Mouse (Mus musculus): ENCODE data around the gene Arhgap30. TPM values are rescaled to one million over a fixed set of nuclear protein-coding genes. Genes with fewer than 3 reads are reported as not detected.

Gene Arhgap30
- total RNA-seq (2014; rRNA removed) = 0.82 and 1.1 TPM in 2 replicates
- polyA plus RNA-seq (2015; fragmentation: Nextera tagmentation; extraction: Ambion mirVana) = 0.75 and 0.81 TPM in 2 replicates

DNA sequence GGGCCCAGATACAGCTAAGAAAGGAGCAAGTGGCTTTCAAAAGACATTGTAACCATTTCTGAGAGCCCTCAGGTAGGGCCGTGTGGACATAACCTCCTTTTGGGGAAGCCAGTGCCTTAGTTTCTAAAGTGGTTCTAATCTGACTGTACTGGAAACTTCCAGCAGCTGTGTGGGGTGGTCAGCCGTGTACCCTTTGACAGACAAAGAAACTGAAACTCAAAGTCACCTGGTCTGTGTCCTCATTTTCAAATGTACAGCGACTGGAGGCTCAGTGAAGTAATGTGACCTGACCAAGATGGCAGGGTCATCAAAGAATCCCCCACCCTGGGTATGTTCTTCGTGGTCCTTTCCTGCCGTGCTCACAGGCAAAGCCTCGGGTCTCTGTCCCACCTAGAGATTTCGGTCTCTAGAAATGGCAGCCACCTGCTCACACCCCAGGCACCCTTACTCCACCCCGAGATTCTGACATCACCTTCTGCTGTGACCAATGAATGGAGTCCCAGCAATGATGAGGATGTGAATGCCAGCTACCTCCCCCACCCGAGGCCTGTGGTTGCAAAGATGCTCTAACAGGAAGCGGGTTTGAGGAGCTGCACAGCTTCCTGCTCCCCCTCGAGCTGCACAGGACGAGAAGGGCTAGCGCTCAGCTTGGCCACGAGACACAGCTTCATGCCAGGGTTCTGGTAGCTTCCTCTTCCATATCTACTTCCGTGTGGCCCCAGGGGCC lies at the start of gene Arhgap30:
Gene Arhgap30 (plus strand): TSS at position 579 of the 727 bp plus-strand sequence.
- H3K4me2 ChIP-seq (ENCODE audit: low read depth, low read length, poor library complexity, severe bottlenecking) = no peak within 1 kb of the TSS
- TF ChIP-seq CTCF (IDR thresholded peaks at IDR 0.05) = no peak
- H3K4me3 ChIP-seq (ENCODE audit: low read depth, low read length) = no peak within 1 kb of the TSS
- ATAC-seq (ENCODE audit: low FRiP score) (no peak), DNase-seq (ENCODE audit: low spot score) (no peak)
- H3K4me1 ChIP-seq (ENCODE audit: insufficient read depth, low read length) = no peaks in the 10 kb centered on the region
- WGBS = 86% methylated on average over 15 of the region's 15 CpGs
- H3K9me3 ChIP-seq (ENCODE audit: low read length) = no peaks in the 10 kb centered on the region
- no peaks in the 10 kb centered on the region for H3K27me3 ChIP-seq (ENCODE audit: insufficient read depth, low read length)
- H3K9ac ChIP-seq (replicated peaks; ENCODE audit: low read length, poor library complexity, severe bottlenecking) = no peak within 1 kb of the TSS
- H3K27ac ChIP-seq (ENCODE audit: low read depth, low read length) = no peak within 1 kb of the TSS
- H3K36me3 ChIP-seq (ENCODE audit: insufficient read depth, low read length) = no peaks in the 10 kb centered on the region

DNA sequence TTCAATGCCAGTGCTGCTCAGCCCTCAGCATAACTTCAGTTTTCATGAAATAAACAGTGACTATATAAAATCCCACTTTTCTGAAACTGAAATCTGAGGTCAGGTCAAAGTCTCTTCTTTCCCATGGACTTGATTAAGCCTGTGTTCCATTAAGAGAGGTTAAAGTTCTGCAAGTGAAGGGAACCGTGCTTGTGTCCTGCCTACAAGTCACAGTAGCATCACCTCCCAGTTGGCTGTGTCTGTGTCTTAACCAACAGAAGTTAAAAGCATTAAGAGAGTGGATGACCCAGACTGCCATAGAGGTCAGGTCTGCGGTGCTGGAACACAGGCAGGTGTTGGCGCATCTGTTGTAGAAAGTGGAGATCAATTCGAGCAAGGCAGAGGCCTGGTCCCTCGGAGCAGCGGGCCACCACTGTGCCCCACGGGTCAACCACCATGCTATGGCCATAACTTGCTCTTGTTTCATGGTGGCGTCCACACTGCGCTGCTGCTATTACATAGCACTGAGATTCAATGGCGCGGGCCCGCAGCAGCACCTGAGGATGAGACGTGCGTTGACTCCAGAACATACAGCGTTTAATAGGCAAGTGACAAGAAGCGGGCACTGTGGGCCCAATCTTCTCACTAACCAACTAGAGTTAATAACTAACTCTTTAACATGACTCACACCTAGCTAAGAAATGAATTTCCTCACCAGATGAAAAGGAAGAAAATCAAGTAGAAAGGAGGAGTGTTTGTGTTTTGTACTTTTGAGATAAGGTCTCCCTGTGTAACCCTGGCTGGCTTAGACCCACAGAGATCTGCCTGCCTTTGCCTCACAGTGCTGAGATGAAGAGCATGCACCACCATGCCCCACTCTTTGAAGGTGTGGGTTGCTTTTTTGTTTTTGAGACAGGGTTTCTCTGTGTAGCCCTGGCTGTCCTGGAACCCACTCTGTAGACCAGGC lies 46.2 kb upstream of the Arhgap30 start:
- no peak for DNase-seq (ENCODE audit: low spot score)

DNA sequence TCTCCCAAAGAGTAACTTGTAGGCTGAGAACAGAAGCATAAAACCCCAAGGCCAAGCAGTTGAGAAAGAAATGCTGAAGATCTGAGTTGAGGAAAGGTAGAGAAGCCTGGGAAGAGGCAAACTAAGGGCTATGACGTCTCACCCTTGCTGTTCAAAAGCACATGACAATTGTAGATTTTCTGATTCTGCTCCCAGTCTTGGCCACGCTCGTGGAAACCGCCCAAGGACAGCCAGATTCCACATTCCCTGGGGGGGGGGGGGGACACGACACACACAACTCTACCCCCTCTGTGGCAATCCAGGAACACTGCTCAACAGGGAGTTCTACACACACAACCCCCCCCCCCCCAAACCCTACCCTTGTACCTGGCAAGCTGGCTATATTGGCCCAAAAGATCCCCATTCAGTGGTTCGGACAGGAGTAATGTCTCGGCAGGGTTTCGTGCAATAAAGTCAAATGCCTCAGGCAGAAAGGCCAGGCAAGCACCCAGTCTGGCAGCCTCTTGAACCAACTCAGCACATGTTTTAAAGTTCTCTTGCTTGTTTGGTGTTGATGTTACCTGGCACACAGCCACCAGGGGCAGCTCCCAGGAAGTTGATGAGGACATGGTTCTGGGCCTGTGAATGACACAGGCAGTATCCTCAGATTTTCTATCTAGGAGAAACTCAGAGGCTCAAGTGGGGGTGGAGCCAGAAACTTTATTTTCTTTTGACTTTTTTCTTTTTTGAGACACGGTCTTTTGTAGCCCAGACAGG lies 44.7 kb upstream of the Arhgap30 start:
- no peak for DNase-seq (ENCODE audit: low spot score)
- no peaks in the 10 kb centered on the region for H3K4me1 ChIP-seq (ENCODE audit: insufficient read depth, low read length)
- H3K36me3 ChIP-seq (ENCODE audit: insufficient read depth, low read length) = peaks cover 36% of the 10 kb centered on the region
- H3K9ac ChIP-seq (replicated peaks; ENCODE audit: low read length, poor library complexity, severe bottlenecking) = no peak overlapping the region
- H3K4me3 ChIP-seq (ENCODE audit: low read depth, low read length) = no peak overlapping the region; the same call in 1 of the 2 replicates
- H3K4me2 ChIP-seq (ENCODE audit: low read depth, low read length, poor library complexity, severe bottlenecking) = peak overlapping the region; percentile 83
- ATAC-seq (ENCODE audit: low FRiP score) = no peak
- no peak overlapping the region for H3K27ac ChIP-seq (ENCODE audit: low read depth, low read length)
- TF ChIP-seq CTCF (IDR thresholded peaks at IDR 0.05) = peak; percentile 38; the same call in 1 of the 2 replicates
- no peaks in the 10 kb centered on the region for H3K27me3 ChIP-seq (ENCODE audit: insufficient read depth, low read length)
- WGBS = 87% methylated on average over 8 of the region's 9 CpGs
- H3K9me3 ChIP-seq (ENCODE audit: low read length) = peaks cover 7% of the 10 kb centered on the region; the same call in 1 of the 2 replicates

More for the DNA sequence above, 46.2 kb upstream of the Arhgap30 start:
- no peak overlapping the region for H3K4me2 ChIP-seq (ENCODE audit: low read depth, low read length, poor library complexity, severe bottlenecking)
- peaks cover 50% of the 10 kb centered on the region for H3K36me3 ChIP-seq (ENCODE audit: insufficient read depth, low read length)
- ATAC-seq (ENCODE audit: low FRiP score) = no peak
- WGBS = 95% methylated on average over 16 of the region's 16 CpGs
- H3K9me3 ChIP-seq (ENCODE audit: low read length) = peaks cover 7% of the 10 kb centered on the region; the same call in 1 of the 2 replicates
- no peaks in the 10 kb centered on the region for H3K4me1 ChIP-seq (ENCODE audit: insufficient read depth, low read length)
- H3K27ac ChIP-seq (ENCODE audit: low read depth, low read length) = no peak overlapping the region
- TF ChIP-seq CTCF (IDR thresholded peaks at IDR 0.05) = no peak
- H3K4me3 ChIP-seq (ENCODE audit: low read depth, low read length) = no peak overlapping the region
- H3K9ac ChIP-seq (replicated peaks; ENCODE audit: low read length, poor library complexity, severe bottlenecking) = no peak overlapping the region
- no peaks in the 10 kb centered on the region for H3K27me3 ChIP-seq (ENCODE audit: insufficient read depth, low read length)

DNA sequence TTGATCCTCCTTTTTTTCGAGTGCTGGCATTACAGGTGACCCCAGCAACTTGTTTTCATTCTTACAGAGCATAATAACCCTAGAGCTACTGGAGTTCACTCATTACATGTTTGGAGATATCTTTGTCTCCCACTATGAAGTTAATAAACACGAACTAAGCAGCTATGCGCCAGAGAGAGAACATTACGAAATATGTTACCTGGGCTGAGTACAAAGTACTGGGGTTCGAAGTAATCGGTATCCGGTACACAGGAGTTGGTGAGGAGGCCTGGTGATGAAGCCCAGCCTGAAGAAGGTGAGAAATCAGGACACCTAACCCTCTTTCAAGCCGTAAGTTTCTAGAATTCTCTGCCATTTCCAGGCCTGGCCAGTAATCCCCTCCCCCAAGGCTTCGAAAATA lies 44.0 kb upstream of the Arhgap30 start:
- Histone ChIP-seq H3K36me3 (ENCODE audit: insufficient read depth, low read length) (peaks cover 30% of the 10 kb centered on the region), H3K4me2 (ENCODE audit: low read depth, low read length, poor library complexity, severe bottlenecking) (peak overlapping the region; percentile 83), H3K27me3 (ENCODE audit: insufficient read depth, low read length) (no peaks in the 10 kb centered on the region), H3K27ac (ENCODE audit: low read depth, low read length) (no peak overlapping the region), H3K4me3 (ENCODE audit: low read depth, low read length) (peak overlapping the region; percentile 89), H3K4me1 (ENCODE audit: insufficient read depth, low read length) (no peaks in the 10 kb centered on the region), H3K9ac (replicated peaks; ENCODE audit: low read length, poor library complexity, severe bottlenecking) (peak overlapping the region; percentile 86), H3K9me3 (ENCODE audit: low read length) (peaks cover 7% of the 10 kb centered on the region; the same call in 1 of the 2 replicates)
- DNase-seq (ENCODE audit: low spot score) (no peak), ATAC-seq (ENCODE audit: low FRiP score) (no peak)
- WGBS = 76% methylated on average over 9 of the region's 9 CpGs
- TF ChIP-seq CTCF (IDR thresholded peaks at IDR 0.05) = no peak

DNA sequence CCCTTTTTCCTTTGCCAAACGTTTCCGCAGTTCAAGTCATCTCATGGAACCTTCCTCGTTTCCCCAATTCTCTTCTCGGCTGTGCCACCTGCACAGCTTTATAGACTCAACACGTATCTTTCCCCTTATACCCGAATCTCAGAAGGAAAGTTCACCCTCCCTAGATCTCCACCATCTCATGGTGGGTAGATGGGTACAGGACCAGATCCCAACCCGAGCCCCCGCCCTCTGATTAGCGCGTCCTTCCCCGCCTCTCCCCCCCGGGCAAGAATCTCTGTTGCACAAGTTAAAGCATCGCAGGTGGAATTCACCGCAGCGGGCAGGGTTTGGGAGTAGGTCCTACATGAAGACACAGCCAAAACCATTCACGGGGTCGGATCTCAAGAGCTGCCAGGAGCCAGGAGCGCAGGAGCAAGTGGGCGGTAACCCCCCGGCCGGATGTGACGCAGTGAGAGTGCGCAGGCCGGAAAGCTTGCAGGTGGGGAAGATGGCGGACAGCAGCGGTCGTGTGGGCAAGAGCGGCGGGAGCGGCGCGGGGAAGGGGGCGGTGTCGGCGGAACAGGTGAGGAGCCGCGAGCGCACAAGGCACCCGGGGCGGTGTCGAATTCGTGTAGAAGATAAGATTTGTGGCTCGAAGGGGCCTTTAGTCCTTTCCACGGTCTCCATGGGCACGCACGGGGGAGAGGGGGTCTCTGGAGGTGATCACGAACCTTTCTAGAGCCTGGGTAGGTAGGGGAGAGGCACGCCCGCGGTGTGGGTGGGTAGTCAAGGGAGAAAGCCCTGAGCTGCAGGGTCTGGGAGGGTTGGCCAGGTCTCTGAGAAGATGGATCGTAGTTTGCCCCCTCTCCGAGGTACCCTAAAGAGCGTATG lies 43.3 kb upstream of the Arhgap30 start, which contains the start of the genes Nit1 and Pfdn2:
Gene Nit1 (minus strand): TSS at position 422 of the 870 bp plus-strand sequence.
Gene Pfdn2 (plus strand): TSS at position 446 of the 870 bp plus-strand sequence.
- Histone ChIP-seq H3K9me3 (ENCODE audit: low read length) (peaks cover 7% of the 10 kb centered on the region; the same call in 1 of the 2 replicates), H3K36me3 (ENCODE audit: insufficient read depth, low read length) (peaks cover 24% of the 10 kb centered on the region), H3K27me3 (ENCODE audit: insufficient read depth, low read length) (no peaks in the 10 kb centered on the region), H3K4me1 (ENCODE audit: insufficient read depth, low read length) (no peaks in the 10 kb centered on the region), H3K4me2 (ENCODE audit: low read depth, low read length, poor library complexity, severe bottlenecking) (peak within 1 kb of the TSS; percentile 83), H3K27ac (ENCODE audit: low read depth, low read length) (peak within 1 kb of the TSS; percentile 79), H3K4me3 (ENCODE audit: low read depth, low read length) (peak within 1 kb of the TSS; percentile 89), H3K9ac (replicated peaks; ENCODE audit: low read length, poor library complexity, severe bottlenecking) (peak within 1 kb of the TSS; percentile 86)
- TF ChIP-seq CTCF (IDR thresholded peaks at IDR 0.05) = peak; percentile 11; the same call in 1 of the 2 replicates
- WGBS = 1% methylated on average over 48 of the region's 53 CpGs
- ATAC-seq (ENCODE audit: low FRiP score) (peak; percentile 93), DNase-seq (ENCODE audit: low spot score) (peak; percentile 94)

Data from midbrain, postnatal 0 days (tissue).